Mouse (Mus musculus) CH12.LX (cell line): ENCODE measurements around the gene Gm8005. TPM values are rescaled to one million over a fixed set of nuclear protein-coding genes. Genes with fewer than 3 reads are reported as not detected.
"Not testable (repeated sequence)": the region's sequence is repeated elsewhere in the genome, so short reads cannot be mapped to it uniquely, and the experiment has no call there.

Experiments
- DNase-seq: peaks from one replicate; pipeline ENCODE4 v3.0.0-alpha.2; 2013; ENCODE audit errors: extremely low read depth
- H3K27ac ChIP-seq: 2 replicates; pipeline ENCODE4 v1.5.1; 2012; ENCODE audit warnings: low read depth, mild to moderate bottlenecking, control low read depth, moderate library complexity; ENCODE audit not compliant: insufficient read depth
- H3K27me3 ChIP-seq: replicated peaks from 2 replicates; pipeline ENCODE3; 2012; ENCODE audit warnings: inconsistent platforms
- H3K36me3 ChIP-seq, 2 experiments: replicated peaks in 1 of 2; 2 replicates each; pipeline versions ENCODE3 to v1.6.1; 2012; ENCODE audit warnings: inconsistent platforms in 1 of 2, low read length in 1 of 2, mild to moderate bottlenecking in 1 of 2, mixed read lengths in 1 of 2, moderate library complexity in 1 of 2; ENCODE audit not compliant: control insufficient read depth in 1 of 2, insufficient read depth in 1 of 2
- H3K4me1 ChIP-seq, 2 experiments: 2 replicates each; pipeline ENCODE4 v1.6.1; 2012; ENCODE audit warnings: inconsistent platforms in 1 of 2, moderate library complexity in 1 of 2; ENCODE audit not compliant: insufficient read depth in 2 of 2, control insufficient read depth in 1 of 2
- H3K4me2 ChIP-seq: 2 replicates; pipeline ENCODE4 v1.6.1; 2012; ENCODE audit warnings: low read depth, mild to moderate bottlenecking, control low read depth; ENCODE audit not compliant: poor library complexity, insufficient read depth, severe bottlenecking
- H3K4me3 ChIP-seq, 3 experiments: fragments of 150-350 bp in 1 of 3; sonication (generic) in 1 of 3; replicated peaks in 1 of 3; 2 replicates each; pipeline versions ENCODE3 to v1.5.1; 2011 to 2012; ENCODE audit warnings: low read depth in 2 of 3, low read length in 2 of 3, mild to moderate bottlenecking in 2 of 3, moderate library complexity in 2 of 3, control low read depth in 1 of 3, improper control_type of control experiment in 1 of 3, inconsistent platforms in 1 of 3, mixed read lengths in 1 of 3; ENCODE audit not compliant: poor library complexity in 1 of 3
- H3K79me2 ChIP-seq: replicated peaks from 2 replicates; pipeline ENCODE4 v1.6.1; 2012; ENCODE audit warnings: mild to moderate bottlenecking, moderate library complexity; ENCODE audit not compliant: control insufficient read depth, poor library complexity, insufficient read depth, severe bottlenecking; ENCODE audit errors: extremely low read depth
- H3K9ac ChIP-seq: 2 replicates; pipeline ENCODE4 v1.6.1; 2012; ENCODE audit warnings: low read depth, mild to moderate bottlenecking, control low read depth, moderate library complexity; ENCODE audit not compliant: insufficient read depth
- H3K9me3 ChIP-seq: replicated peaks from 2 replicates; pipeline ENCODE3; 2012; ENCODE audit warnings: low read length, inconsistent platforms, mixed read lengths
- dilution Hi-C: fragments of 300-500 bp; cut with MboI; formaldehyde crosslinking; loops from 2 replicates; pipeline ENCODE4 v1.14.3; 2020; ENCODE audit warnings: low sequenced_read_pairs; ENCODE audit not compliant: extremely low pct_unique_long_range_greater_than_20kb, extremely low pct_ligation_motif_present
- in situ Hi-C: fragments of 300-500 bp; cut with MboI; formaldehyde crosslinking; loops from 3 replicates; pipeline ENCODE4 v1.14.3; 2019; ENCODE audit warnings: low sequenced_read_pairs, low pct_ligation_motif_present, low pct_unique_long_range_greater_than_20kb, mixed read lengths
- polyA plus RNA-seq: library from polyadenylated mRNA; unstranded; fragments of >175 nt; gene quantifications from 2 replicates; pipeline ENCODE4 v1.2.1, GENCODE M21; 2012; ENCODE audit warnings: low read depth; ENCODE audit not compliant: insufficient read length
- total RNA-seq, 2 experiments: library from RNA; depleted of rRNA; stranded (reverse); fragments of 300-350 nt in 1 of 2; fragments of >200 nt in 1 of 2; gene quantifications; 2 replicates each; pipeline ENCODE4 v1.2.3; 2012 to 2014

Gene Gm8005
- total RNA-seq (2012; rRNA removed) (not detected in 2 replicates), total RNA-seq (2014; rRNA removed) (not detected in 2 replicates), polyA plus RNA-seq (not detected in 2 replicates)

DNA sequence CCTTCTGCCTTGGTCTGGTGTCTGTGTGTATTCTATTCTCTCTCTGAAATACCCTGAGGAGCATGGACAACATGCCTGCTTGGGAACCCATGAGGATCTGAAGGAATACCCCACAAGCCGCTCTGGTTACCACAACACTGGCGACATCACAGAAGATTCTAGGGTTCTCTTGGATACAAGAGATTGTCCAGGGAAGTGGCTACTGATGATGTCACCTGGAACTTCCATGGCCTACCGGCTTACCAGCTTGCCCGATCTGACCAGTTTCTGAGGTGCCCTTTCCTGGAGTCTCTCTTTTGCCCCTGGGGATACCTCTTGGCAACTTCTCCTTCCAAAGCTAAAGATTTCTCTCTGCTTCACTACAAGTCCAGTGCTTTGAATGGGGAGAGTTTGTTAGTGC is at the start of gene Gm8005:
Gene Gm8005, minus strand, starts transcription at position 101 of the 400 bp plus-strand sequence.
- DNase-seq, H3K9me3 ChIP-seq, H3K9ac ChIP-seq, H3K4me2 ChIP-seq, H3K4me3 ChIP-seq, H3K27me3 ChIP-seq, H3K4me1 ChIP-seq, dilution Hi-C loops, H3K79me2 ChIP-seq, H3K36me3 ChIP-seq, in situ Hi-C loops, H3K27ac ChIP-seq: not testable (repeated sequence)

- dilution Hi-C loops, H3K27ac ChIP-seq, H3K4me3 ChIP-seq, DNase-seq, H3K27me3 ChIP-seq, H3K9ac ChIP-seq, H3K9me3 ChIP-seq, H3K36me3 ChIP-seq, H3K4me2 ChIP-seq, H3K79me2 ChIP-seq, H3K4me1 ChIP-seq, in situ Hi-C loops: not testable (repeated sequence)
Observed at GRCm38 (mm10) chr14:42463581-42463980, 24.1 kb upstream of the Gm8005 start, which contains the start of gene Gm8011. Gm8011 (plus strand) TSS chr14:42463881.

Other genes starting within 250 kb of the Gm8005 start
- gene Gm3573, start 248.9 kb downstream of the Gm8005 start, total RNA-seq (2012; rRNA removed): not detected in 2 replicates
- not detected in 2 replicates for gene Gm3573, start 248.9 kb downstream of the Gm8005 start, total RNA-seq (2014; rRNA removed)
- not detected in 2 replicates for gene Gm3573, start 248.9 kb downstream of the Gm8005 start, polyA plus RNA-seq
- gene Gm17026, start 179.6 kb downstream of the Gm8005 start, total RNA-seq (2012; rRNA removed): not detected in 2 replicates
- not detected in 2 replicates for gene Gm17026, start 179.6 kb downstream of the Gm8005 start, total RNA-seq (2014; rRNA removed)
- not detected in 2 replicates for gene Gm17026, start 179.6 kb downstream of the Gm8005 start, polyA plus RNA-seq
- gene Gm9611, start 142.3 kb downstream of the Gm8005 start, total RNA-seq (2012; rRNA removed): not detected in 2 replicates
- not detected in 2 replicates for gene Gm9611, start 142.3 kb downstream of the Gm8005 start, total RNA-seq (2014; rRNA removed)
- not detected in 2 replicates for gene Gm9611, start 142.3 kb downstream of the Gm8005 start, polyA plus RNA-seq
- not detected in 2 replicates for gene Gm7995, start 129.5 kb downstream of the Gm8005 start, total RNA-seq (2012; rRNA removed)
- not detected in 2 replicates for gene Gm7995, start 129.5 kb downstream of the Gm8005 start, total RNA-seq (2014; rRNA removed)
- gene Gm7995, start 129.5 kb downstream of the Gm8005 start, polyA plus RNA-seq: not detected in 2 replicates
- gene Gm8011, start 24.2 kb upstream of the Gm8005 start, total RNA-seq (2012; rRNA removed): not detected in 2 replicates
- gene Gm8011, start 24.2 kb upstream of the Gm8005 start, total RNA-seq (2014; rRNA removed): not detected in 2 replicates
- not detected in 2 replicates for gene Gm8011, start 24.2 kb upstream of the Gm8005 start, polyA plus RNA-seq
- not detected in 2 replicates for gene Gm8020, start 62.7 kb upstream of the Gm8005 start, total RNA-seq (2012; rRNA removed)
- not detected in 2 replicates for gene Gm8020, start 62.7 kb upstream of the Gm8005 start, total RNA-seq (2014; rRNA removed)
- gene Gm8020, start 62.7 kb upstream of the Gm8005 start, polyA plus RNA-seq: not detected in 2 replicates
- not detected in 2 replicates for gene Gm8024, start 84.6 kb upstream of the Gm8005 start, total RNA-seq (2012; rRNA removed)
- not detected in 2 replicates for gene Gm8024, start 84.6 kb upstream of the Gm8005 start, total RNA-seq (2014; rRNA removed)
- gene Gm8024, start 84.6 kb upstream of the Gm8005 start, polyA plus RNA-seq: not detected in 2 replicates
- not detected in 2 replicates for gene Gm17124, start 160.2 kb upstream of the Gm8005 start, total RNA-seq (2012; rRNA removed)
- not detected in 2 replicates for gene Gm17124, start 160.2 kb upstream of the Gm8005 start, total RNA-seq (2014; rRNA removed)
- not detected in 2 replicates for gene Gm17124, start 160.2 kb upstream of the Gm8005 start, polyA plus RNA-seq
- not detected in 2 replicates for gene Gm3633, start 202.2 kb upstream of the Gm8005 start, total RNA-seq (2012; rRNA removed)
- gene Gm3633, start 202.2 kb upstream of the Gm8005 start, total RNA-seq (2014; rRNA removed): not detected in 2 replicates
- not detected in 2 replicates for gene Gm3633, start 202.2 kb upstream of the Gm8005 start, polyA plus RNA-seq
- gene Gm10378, start 216.3 kb upstream of the Gm8005 start, total RNA-seq (2012; rRNA removed): not detected in 2 replicates
- gene Gm10378, start 216.3 kb upstream of the Gm8005 start, total RNA-seq (2014; rRNA removed): not detected in 2 replicates
- gene Gm10378, start 216.3 kb upstream of the Gm8005 start, polyA plus RNA-seq: not detected in 2 replicates